Mouse (Mus musculus): ENCODE data around the gene Slc8b1.

The Slc8b1 gene

DNA sequence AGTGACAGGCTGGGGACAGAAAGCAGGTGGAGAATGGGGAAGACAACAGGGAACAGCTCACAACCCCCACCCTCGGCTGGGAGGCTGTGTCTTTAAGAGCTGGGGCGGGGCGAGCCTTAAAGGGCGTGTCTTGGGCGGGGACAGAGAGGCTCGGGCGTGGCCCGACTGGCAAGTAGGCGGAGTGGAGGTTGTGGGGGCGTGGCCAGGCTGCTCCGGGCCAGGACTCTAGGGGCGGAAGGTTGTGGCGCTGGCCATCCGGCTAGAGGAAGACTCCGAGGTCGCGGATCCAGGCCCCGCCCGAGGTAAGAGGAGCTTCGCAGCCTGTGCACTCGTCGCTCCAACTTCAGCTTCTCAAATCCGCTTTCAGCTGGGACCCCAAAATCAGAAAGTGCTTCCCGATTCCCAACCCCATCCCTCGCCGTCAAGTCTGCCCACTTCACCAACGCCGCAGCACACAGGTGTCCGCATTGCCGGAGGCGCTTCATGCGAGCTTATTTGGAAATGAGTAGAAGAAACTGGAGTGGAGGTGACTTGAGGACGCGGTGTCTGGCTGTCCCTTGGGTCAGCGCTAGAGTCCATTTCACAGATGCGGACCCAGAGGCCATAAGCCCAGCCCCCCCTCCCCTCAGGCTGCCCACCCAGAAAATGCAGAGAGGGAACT, at the start of gene Slc8b1:
TSS of gene Slc8b1 (plus strand) at position 187 of the 661 bp plus-strand sequence.
- DNase-seq, result peak; percentile 96 to 98

DNA sequence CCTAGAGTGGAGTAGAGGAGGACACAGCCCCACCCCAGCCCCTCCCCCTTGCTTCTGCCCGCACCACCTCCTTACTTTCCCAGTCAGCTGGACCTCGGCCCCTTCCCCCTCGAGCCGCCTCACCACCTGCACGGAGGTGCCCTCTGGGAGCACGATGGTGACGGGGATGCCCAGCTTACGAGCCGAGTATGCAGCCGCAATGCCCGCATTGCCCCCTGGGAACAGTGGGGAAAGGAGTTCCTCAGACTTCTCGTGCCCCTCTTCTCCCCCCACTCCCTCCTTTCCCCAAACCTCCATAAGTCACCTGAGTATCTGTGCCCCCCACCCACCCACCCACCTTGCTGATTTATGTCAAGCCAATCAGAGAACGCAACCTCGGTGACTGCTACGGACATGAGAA, 49.1 kb upstream of the Slc8b1 start:
- no peak for DNase-seq

DNA sequence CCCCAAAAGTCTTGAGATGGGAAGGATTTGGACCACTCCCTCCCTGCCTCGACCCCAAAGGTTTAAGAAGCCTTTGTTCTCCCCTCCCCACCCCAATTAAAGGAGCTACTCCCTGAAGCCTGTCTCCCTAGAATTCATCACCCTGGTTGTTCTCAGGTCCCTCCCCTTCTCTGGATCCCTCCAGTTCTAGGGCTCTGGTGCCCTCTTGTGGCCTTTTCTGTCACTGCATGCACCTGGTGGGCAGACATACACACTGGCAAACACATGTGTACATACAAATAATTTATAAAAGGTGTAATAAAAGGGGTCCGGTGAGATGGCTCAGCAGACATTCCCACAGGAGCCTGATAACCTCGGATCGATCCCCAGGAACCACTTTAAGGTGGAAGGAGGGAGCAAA, 46.6 kb upstream of the Slc8b1 start:
- no peak for DNase-seq

DNA sequence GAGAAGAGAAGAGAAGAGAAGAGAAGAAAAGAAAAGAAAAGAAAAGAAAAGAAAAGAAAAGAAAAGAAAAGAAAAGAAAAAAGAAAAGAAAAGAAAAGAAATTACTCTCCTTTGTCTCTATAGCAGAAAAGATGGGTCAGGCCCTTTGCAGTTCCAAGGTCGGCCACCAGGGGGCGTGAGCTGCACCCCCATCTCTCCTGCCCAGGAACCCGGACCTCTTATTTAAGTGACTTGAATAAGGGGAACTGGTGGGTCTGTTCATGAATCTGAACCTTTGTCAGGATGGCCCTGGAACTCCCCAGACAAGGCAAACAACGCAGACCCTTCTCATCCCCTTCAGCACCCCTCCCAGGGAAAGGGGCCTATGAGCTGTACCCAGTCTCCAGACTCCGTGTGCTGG, 45.9 kb upstream of the Slc8b1 start:
- DNase-seq, result peak in 1 of 2 experiments; percentile 33

DNA sequence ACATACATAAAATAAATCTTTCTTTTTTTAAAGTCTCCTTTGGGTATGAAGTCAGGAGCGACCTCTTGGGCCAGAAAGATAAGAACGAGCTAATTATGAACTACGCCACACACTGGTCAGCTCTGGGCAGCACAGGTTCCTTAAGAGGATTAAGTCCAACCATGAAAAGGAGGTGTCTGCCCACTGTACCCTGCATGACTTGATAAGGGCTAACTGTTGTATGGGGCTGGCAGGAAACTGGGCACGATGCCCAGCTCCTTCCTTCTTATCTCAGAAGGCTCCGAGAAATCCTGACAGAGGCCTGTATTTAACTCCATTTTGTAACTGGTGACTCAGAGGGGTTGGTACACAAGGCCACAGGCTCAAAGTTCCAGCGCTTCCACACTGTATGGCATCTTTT, 45.1 kb upstream of the Slc8b1 start:
- peak; percentile 41 to 70 for DNase-seq

DNA sequence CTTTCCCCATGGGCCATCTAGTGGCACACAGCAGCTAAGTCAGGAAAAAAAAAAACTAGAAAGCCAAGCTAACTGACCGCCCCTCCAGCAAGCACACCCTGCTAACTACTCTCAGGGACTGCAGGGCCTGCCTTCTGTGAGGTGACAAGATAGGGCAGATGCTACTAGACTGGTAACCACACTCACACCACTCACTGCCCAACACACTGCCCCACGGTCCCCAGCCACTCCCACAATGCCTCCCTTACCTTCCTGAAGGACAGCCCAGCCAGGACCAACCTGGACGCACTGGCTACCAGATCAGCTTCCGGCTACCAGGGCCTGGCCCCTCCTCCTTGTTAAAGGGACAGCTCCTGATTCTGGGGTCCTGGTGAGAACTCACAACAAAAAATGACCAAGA, 43.9 kb upstream of the Slc8b1 start:
- DNase-seq, result no peak

DNA sequence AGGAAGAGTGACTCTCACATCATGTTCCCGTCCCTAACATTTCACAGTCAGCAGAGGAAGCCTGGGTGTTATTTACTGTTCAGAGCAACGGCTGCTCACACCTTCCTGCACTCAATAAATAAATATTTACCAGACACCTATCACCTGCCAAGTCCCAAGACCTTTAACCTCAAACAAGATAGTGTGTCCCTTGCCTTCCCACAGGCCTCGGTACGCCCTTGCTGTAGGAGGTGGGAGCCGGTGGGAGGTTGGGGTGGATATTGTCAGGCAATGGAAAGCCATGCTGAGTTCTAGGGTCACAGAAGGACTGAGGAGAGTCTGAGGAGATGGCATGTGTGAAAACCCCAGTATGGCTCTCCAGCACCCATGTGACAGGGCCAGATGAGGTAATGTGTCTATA, 42.6 kb upstream of the Slc8b1 start:
- DNase-seq, result no peak

DNA sequence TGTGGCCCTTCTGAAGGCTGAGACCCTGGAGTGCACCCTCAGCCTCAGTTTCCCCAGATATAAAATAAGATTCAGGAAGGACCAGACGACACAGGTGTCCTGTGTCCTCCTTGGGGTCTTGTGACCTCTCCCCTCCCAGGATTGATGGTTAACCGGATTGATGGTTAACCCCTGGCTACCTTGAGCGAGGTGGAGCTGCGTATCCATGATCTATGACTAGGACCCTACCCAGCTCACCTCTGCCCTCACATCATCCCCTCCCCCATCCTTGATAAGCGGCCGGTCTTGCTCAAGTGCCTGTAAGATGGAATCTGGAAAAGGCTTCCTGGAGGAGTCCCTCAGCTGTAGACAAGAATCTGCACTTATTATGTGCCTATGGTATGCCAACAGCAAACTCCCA, 42.1 kb upstream of the Slc8b1 start:
- no peak for DNase-seq

DNA sequence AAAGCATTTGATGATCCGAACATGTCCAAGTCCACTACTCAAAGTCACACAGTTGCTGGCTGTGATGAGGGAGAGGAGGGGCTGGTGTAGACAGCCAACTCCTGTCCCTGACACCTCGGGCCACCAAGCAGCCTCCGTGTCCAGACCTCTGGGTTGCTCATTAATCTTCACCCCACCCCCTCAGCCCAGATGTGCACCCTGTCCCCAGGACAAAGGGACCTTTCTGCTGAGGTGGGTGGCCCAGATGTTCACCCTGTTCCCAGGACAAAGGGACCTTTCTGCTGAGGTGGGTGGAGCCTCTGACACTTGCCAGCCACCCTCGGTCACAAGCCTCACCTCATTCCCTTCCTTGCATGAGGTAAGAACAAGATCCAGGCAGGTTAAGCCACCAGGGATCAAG, 39.4 kb upstream of the Slc8b1 start:
- DNase-seq, result no peak

DNA sequence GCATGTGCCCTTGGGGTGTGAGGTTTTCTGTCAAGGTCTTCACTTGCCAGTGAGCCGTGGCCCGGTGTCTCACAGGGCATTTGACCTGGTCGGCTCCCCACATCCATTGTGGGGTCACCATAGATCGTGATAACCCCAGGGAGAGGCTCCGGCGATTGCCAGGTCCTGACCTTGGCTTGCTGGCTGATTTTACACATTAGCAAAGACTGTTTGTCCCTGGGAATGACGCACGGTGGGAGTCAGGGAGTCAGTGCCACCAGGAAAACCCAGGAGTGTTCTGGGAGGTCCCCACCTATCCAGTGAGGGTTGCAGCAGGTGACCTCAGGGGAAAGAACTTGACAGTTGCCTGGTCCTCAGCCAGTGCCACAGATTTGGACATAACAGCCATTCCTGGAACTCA, 38.2 kb upstream of the Slc8b1 start, which contains the start of gene Sdsl:
TSS of gene Sdsl (minus strand) at position 41 of the 400 bp plus-strand sequence.
- no peak for DNase-seq

DNA sequence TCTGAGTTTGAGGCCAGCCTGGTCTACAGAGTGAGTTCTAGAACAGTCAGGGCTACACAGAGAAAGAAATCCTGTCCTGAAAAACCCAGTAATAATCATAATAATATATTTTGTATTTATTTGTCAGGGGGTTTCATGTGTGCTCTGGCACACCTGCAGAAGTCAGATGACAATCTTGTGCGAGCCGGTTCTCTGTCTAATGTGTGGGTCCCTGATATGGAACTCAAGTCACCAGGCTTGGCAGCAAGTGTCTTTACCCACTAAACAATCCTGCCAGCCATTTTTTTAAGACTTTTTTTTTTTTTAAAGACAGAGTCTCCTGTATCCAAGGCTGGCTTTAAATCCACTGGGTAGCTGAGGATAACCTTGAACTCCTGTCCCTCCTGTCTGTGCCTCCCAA, 37.6 kb upstream of the Slc8b1 start:
- no peak for DNase-seq

DNA sequence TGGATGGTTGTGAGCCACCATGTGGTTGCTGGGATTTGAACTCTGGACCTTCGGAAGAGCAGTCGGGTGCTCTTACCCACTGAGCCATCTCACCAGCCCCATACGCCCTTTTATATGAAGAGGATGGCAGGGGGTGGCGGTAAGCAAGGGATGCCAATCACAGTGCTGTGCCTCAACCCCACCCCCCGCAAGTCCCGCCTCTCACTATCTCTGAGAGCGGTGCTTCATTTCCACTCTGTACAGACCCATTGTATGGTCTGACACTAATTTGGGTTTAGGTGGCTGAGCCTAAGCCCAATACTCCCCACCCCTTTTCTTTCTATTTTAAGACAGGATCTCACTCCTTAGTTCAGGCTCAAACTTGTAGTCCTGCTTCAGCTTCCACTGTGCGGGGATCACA, 35.1 kb upstream of the Slc8b1 start:
- DNase-seq, result no peak

DNA sequence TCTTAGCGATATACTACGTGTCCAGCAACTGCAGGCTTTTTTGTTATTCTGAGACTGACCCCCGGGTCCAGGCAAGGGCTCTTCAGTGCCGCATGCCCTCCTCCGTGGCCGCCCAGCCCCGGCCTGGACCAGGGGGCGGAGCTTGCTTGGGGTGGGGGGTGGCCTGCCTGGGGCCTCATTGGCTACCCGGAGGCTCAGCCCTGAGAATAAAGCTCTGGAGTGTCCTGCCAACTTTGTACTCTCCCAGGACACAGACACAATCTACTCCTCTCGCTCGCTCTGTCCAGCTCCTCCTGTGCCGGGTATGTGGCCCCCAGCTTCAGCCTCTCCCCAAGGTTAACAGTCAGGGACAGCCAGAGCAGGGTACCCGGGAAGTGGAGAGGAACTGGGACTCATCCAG, 34.7 kb upstream of the Slc8b1 start, which contains the start of gene Sds:
TSS of gene Sds (plus strand) at position 231 of the 400 bp plus-strand sequence.
- DNase-seq, result no peak

DNA sequence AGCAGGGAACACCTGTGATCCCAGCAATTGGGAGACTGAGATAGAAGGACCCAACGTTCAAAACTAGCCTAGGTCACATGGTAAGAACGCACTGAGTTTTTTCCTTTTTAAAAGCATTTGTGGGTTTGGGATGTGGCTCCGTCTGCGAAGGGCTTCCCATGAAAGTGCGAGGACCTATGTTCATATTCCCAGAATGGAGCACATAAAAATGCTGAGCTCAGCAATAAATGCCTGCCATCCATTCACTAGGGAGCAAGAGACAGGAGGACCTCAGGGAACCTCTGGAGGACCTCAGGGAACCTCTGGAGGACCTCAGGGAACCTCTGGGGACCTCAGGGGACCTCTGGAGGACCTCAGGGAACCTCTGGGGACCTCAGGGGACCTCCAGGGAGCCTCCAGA, 33.0 kb upstream of the Slc8b1 start:
- DNase-seq, result no peak

DNA sequence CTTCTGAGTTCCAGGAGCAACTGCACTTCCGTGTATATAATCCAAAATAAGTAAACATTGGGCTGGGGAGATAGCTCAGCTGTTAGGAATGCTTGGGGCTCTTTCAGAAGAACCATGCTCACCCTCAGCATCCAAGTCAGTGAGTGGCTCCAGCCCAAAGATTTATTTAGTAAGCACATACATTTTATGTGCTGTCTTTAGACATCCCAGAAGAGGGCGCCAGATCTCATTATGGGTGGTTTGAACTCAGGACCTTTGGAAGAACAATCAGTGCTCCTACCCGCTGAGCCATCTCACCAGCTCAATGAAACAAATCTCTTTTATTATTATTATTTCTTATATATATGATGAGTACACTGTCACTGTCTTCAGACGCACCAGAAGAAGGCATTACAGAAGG, 31.4 kb upstream of the Slc8b1 start:
- DNase-seq, result no peak

DNA sequence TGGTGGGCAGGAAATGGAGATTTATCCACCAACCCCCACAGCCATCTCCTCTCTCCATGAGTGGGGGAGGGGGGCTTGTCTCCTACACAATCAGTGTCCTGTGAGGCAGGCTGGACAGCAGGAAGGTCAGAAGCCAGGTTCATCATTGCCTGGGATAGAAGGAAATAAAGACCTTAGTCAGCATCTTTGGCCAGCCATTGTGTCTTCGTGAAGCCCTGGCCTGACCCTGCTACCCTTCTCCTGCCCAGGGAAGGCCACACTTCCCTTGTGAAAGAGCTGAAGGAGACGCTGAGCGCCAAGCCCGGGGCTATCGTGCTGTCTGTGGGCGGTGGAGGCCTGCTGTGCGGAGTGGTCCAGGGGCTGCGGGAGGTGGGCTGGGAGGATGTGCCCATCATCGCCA, 29.8 kb upstream of the Slc8b1 start:
- DNase-seq, result no peak

DNA sequence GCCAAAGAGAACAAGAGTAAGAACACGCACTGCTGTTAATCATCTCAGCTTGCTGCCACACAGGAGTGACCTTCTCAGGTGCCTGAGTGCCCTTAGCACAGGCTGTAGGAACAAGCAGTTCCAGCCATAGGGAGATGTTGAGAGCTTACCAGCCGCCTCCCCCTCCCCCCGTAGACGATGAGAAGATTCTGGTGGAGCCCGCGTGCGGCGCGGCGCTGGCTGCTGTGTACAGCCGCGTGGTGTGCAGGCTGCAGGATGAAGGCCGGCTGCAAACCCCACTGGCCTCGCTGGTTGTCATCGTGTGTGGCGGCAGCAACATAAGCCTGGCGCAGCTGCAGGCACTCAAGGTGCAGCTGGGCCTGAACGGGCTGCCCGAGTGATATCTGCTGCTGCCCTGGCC, 27.6 kb upstream of the Slc8b1 start:
- DNase-seq, result no peak

DNA sequence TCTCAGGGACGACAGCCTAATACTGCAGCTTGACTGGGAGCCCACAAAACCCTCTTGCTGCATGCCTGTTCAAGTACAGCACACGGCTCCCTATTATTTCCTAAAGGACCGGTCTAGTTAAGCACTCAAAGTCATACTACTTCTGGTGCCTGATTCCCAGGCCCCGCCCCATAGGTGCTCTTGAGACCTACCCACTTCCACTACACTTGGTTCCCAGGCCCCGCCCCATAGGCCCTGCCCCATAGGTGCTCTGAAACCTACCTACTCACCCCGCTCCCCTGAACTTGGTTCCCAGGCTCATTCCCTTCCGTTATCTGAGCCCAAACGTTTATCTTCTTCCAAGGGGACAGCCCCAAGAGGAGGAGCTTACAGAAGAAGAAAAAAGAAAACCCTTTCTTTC, 23.1 kb upstream of the Slc8b1 start:
- no peak for DNase-seq

DNA sequence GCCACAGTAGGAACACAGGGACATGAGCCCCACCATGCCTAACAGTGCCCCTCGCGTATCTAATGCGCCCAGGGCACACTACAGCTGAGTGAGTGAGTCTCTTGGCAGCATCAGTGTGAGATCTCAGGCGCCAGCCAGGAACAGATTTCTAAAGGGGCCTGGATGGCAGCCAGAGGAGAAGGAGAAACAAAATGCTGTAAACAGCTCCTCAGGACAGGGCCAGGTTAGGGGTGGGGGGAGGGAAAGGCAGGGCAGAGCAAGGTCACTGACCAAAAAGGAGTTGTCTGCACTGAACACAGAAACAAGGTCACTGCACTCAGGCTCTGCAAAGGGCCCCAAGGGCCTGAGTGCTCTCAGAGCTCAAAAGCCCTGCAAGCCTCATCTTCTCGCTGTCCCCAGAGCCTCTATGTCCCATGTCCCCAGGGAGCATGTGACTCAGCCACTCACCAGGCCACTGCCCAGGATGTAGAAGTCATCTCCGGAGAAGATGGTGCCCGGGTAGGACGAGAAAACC, 20.2 kb upstream of the Slc8b1 start:
- no peak for DNase-seq

DNA sequence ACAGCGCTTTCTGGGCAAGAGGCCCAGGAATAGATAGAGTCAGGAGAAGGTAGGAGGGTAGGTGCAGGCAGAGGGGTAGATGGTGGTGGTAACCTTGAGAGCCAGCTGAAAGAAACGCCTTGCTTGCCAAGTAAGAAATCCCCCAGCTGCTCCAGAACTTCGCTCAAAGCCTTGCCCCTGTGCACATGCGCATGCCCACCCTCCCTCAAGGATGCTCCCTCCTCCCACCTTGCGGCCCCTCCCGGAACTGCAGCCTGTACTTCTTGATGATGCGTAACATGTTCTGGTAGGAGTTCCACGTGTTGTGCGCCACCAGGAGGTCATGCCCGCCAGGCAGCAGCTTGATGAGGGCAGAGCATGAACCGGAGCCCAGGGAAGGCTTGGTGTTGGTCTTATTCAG, 18.5 kb upstream of the Slc8b1 start:
- DNase-seq, result no peak

DNA sequence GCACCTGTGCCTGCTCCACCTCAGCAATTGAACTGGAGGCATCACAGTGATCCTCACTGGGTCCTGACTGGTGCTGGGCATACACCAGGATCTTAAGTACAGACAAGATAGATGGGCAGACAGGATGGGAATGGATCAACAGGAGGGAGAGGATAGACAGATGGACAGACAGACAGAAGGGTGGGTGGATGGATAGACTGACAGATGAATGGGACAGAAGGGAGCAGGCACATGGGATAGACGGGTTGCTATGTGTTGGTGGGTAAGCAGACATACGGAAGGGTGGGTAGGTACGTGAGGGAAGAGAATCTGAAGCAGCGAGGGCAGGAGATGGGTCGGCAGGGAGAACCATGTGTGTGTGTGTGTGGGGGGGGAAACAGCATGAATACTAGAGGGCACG, 17.5 kb upstream of the Slc8b1 start:
- no peak for DNase-seq

DNA sequence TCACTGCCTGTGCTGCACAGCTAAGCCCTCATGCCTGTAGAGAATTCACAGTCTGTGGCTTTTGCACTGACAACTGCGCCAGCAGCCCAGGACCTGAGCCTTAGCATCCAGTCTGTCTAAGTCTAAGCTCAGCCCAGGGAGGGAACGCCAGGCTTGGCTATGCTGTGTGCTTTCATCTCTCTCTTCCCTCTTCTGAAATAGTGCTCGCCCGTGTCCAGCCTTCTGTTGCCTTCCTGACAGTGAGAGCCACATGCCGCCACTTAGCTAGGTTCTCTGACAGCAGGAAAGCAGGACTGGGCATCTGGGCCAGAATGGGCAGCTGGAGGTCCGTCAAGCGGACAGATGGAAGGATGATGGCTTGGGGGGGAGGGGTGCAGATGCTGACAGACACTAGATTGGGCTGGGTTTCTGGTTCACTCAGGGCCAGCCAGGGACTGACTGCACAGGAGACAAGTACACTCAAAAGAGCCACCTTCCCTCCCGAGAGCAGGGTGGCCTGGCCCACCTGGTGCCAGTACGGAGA, 17.0 kb upstream of the Slc8b1 start:
- DNase-seq, result no peak

DNA sequence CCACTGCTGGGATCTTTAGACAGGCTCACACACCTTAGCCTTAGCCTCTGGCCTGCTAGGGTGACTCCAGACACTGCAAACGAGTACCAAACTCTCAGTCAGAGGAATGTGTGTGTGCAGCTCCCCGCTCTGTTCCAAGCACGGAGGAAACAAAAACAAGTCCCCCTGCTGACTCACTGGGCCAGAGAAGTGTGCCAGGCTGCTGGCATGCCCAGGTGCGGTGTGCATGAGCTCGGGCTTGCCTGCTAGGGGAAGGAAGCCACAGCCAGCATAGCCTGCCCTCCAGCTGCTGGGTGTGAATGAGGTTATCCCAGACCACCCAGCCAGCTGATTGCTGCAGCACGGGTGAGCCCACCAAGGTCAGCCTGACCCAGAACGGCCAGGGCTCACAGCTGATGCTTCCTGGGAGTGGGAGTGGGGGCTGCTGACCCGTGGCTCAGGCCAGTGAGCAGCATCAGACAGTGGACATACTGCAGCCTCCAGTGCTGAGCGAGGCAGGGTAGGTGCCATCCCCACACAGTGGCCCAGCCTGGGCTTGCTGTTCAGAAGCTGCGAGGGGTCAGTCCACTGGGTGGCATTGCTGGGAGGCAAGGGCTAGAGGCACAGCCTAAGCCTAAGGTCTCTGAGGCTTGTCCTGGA, 15.8 kb upstream of the Slc8b1 start:
- no peak for DNase-seq

DNA sequence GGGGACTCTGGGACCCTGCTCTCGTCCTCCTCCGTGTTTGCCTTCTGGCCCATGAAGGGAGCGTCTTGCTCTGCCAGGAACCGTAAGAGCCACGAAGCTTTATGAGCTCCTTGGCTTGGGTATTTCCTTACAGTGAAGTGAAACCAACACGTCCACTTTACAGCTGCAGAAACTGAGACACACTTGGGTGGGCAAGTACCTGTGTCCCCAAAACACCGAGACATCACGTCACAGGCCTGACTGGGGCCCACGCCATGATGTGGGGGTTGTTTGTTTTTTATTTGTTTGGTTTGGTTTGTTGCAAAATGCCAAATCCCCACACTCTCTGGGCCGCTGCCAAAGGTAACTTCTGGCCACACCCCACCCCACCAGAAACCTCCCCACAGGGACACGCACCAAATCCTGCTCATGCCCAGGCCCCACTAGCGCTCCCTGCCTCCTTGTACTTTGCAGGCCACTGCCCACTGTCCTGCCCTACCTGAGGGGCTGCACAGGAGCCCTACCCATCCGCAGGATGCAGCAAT, 15.2 kb upstream of the Slc8b1 start:
- DNase-seq, result no peak
